Mouse (Mus musculus): Measurements from ENCODE around the gene Znrf4. TPM values are rescaled to one million over a fixed set of nuclear protein-coding genes. Genes with fewer than 3 reads are reported as not detected.

Znrf4 gene
- polyA plus RNA-seq, 1 experiment from 2014 or later, result not detected

- no peak overlapping the region for H3K27ac ChIP-seq (ENCODE audit: low read depth)
- no peak for ATAC-seq (ENCODE audit: insufficient read depth)
- H3K4me3 ChIP-seq (ENCODE audit: low read depth, low read length), result no peak overlapping the region
- H3K27me3 ChIP-seq (ENCODE audit: insufficient read depth, low read length), result no peaks in the 10 kb centered on the region
- TF ChIP-seq CTCF (IDR thresholded peaks at IDR 0.05; ENCODE audit: low read depth), result no peak
- no peak for DNase-seq
- no peaks in the 10 kb centered on the region for H3K36me3 ChIP-seq (ENCODE audit: insufficient read depth)
- no peak overlapping the region for H3K9ac ChIP-seq
- H3K4me1 ChIP-seq (ENCODE audit: insufficient read depth), result no peaks in the 10 kb centered on the region
- no peak overlapping the region for H3K4me2 ChIP-seq
- no peaks in the 10 kb centered on the region for H3K9me3 ChIP-seq (ENCODE audit: low read depth, low read length)
- WGBS, result 58% methylated on average over 1 of the region's 1 CpGs
Measured at GRCm38 (mm10) chr17:56545945-56546344, 33.7 kb upstream of the Znrf4 start.

- H3K4me1 ChIP-seq (ENCODE audit: insufficient read depth), result no peaks in the 10 kb centered on the region
- WGBS, result 66% methylated on average over 7 of the region's 7 CpGs
- H3K27ac ChIP-seq (ENCODE audit: low read depth), result no peak overlapping the region
- DNase-seq, result no peak
- H3K27me3 ChIP-seq (ENCODE audit: insufficient read depth, low read length), result no peaks in the 10 kb centered on the region
- H3K9ac ChIP-seq, result no peak overlapping the region
- ATAC-seq (ENCODE audit: insufficient read depth), result no peak
- no peak for TF ChIP-seq CTCF (IDR thresholded peaks at IDR 0.05; ENCODE audit: low read depth)
- H3K36me3 ChIP-seq (ENCODE audit: insufficient read depth), result no peaks in the 10 kb centered on the region
- no peaks in the 10 kb centered on the region for H3K9me3 ChIP-seq (ENCODE audit: low read depth, low read length)
- H3K4me3 ChIP-seq (ENCODE audit: low read depth, low read length), result no peak overlapping the region
- no peak overlapping the region for H3K4me2 ChIP-seq
Measured at GRCm38 (mm10) chr17:56544699-56545387, 32.6 kb upstream of the Znrf4 start.

GRCm38 (mm10) chr17:56543684-56544224, 31.5 kb upstream of the Znrf4 start:
- H3K9ac ChIP-seq, result no peak overlapping the region
- TF ChIP-seq CTCF (IDR thresholded peaks at IDR 0.05; ENCODE audit: low read depth), result no peak
- H3K36me3 ChIP-seq (ENCODE audit: insufficient read depth), result no peaks in the 10 kb centered on the region
- H3K9me3 ChIP-seq (ENCODE audit: low read depth, low read length), result no peaks in the 10 kb centered on the region
- H3K27me3 ChIP-seq (ENCODE audit: insufficient read depth, low read length), result no peaks in the 10 kb centered on the region
- H3K4me2 ChIP-seq, result no peak overlapping the region
- DNase-seq, result no peak
- H3K27ac ChIP-seq (ENCODE audit: low read depth), result no peak overlapping the region
- no peaks in the 10 kb centered on the region for H3K4me1 ChIP-seq (ENCODE audit: insufficient read depth)
- WGBS, result 67% methylated on average over 3 of the region's 3 CpGs
- H3K4me3 ChIP-seq (ENCODE audit: low read depth, low read length), result no peak overlapping the region
- no peak for ATAC-seq (ENCODE audit: insufficient read depth)

GRCm38 (mm10) chr17:56542736-56543135, 30.5 kb upstream of the Znrf4 start:
- WGBS, result 47% methylated on average over 8 of the region's 8 CpGs
- no peak overlapping the region for H3K4me2 ChIP-seq

GRCm38 (mm10) chr17:56540562-56540975, 28.3 kb upstream of the Znrf4 start:
- no peak for TF ChIP-seq CTCF (IDR thresholded peaks at IDR 0.05; ENCODE audit: low read depth)
- peak; percentile 63; the same call in 1 of the 2 replicates for ATAC-seq (ENCODE audit: insufficient read depth)
- H3K27ac ChIP-seq (ENCODE audit: low read depth), result no peak overlapping the region

More at GRCm38 (mm10) chr17:56542736-56543135, 30.5 kb upstream of the Znrf4 start:
- H3K9ac ChIP-seq, result no peak overlapping the region
- ATAC-seq (ENCODE audit: insufficient read depth) (no peak), DNase-seq (no peak)
- no peaks in the 10 kb centered on the region for H3K27me3 ChIP-seq (ENCODE audit: insufficient read depth, low read length)
- H3K4me3 ChIP-seq (ENCODE audit: low read depth, low read length), result no peak overlapping the region
- no peaks in the 10 kb centered on the region for H3K9me3 ChIP-seq (ENCODE audit: low read depth, low read length)
- H3K27ac ChIP-seq (ENCODE audit: low read depth), result no peak overlapping the region
- no peaks in the 10 kb centered on the region for H3K36me3 ChIP-seq (ENCODE audit: insufficient read depth)
- no peak for TF ChIP-seq CTCF (IDR thresholded peaks at IDR 0.05; ENCODE audit: low read depth)
- no peaks in the 10 kb centered on the region for H3K4me1 ChIP-seq (ENCODE audit: insufficient read depth)

GRCm38 (mm10) chr17:56537912-56538311, 25.7 kb upstream of the Znrf4 start:
- Histone ChIP-seq H3K4me3 (ENCODE audit: low read depth, low read length) (no peak overlapping the region), H3K36me3 (ENCODE audit: insufficient read depth) (no peaks in the 10 kb centered on the region), H3K9ac (no peak overlapping the region), H3K9me3 (ENCODE audit: low read depth, low read length) (no peaks in the 10 kb centered on the region), H3K27ac (ENCODE audit: low read depth) (no peak overlapping the region), H3K4me2 (no peak overlapping the region), H3K4me1 (ENCODE audit: insufficient read depth) (no peaks in the 10 kb centered on the region), H3K27me3 (ENCODE audit: insufficient read depth, low read length) (no peaks in the 10 kb centered on the region)
- ATAC-seq (ENCODE audit: insufficient read depth), result no peak
- DNase-seq, result no peak
- TF ChIP-seq CTCF (IDR thresholded peaks at IDR 0.05; ENCODE audit: low read depth), result peak; percentile 17; the same call in 1 of the 2 replicates
- 28% methylated on average over 8 of the region's 8 CpGs for WGBS

More at GRCm38 (mm10) chr17:56540562-56540975, 28.3 kb upstream of the Znrf4 start:
- no peaks in the 10 kb centered on the region for H3K27me3 ChIP-seq (ENCODE audit: insufficient read depth, low read length)
- H3K9ac ChIP-seq, result no peak overlapping the region
- no peak for DNase-seq
- H3K4me3 ChIP-seq (ENCODE audit: low read depth, low read length), result no peak overlapping the region
- no peaks in the 10 kb centered on the region for H3K4me1 ChIP-seq (ENCODE audit: insufficient read depth)
- H3K36me3 ChIP-seq (ENCODE audit: insufficient read depth), result no peaks in the 10 kb centered on the region
- no peak overlapping the region for H3K4me2 ChIP-seq
- WGBS, result 28% methylated on average over 6 of the region's 6 CpGs
- H3K9me3 ChIP-seq (ENCODE audit: low read depth, low read length), result no peaks in the 10 kb centered on the region

- Histone ChIP-seq H3K4me1 (ENCODE audit: insufficient read depth) (no peaks in the 10 kb centered on the region), H3K27ac (ENCODE audit: low read depth) (no peak overlapping the region), H3K9me3 (ENCODE audit: low read depth, low read length) (no peaks in the 10 kb centered on the region), H3K36me3 (ENCODE audit: insufficient read depth) (no peaks in the 10 kb centered on the region), H3K9ac (no peak overlapping the region), H3K27me3 (ENCODE audit: insufficient read depth, low read length) (no peaks in the 10 kb centered on the region), H3K4me2 (no peak overlapping the region), H3K4me3 (ENCODE audit: low read depth, low read length) (no peak overlapping the region)
- WGBS, result 72% methylated on average over 3 of the region's 3 CpGs
- no peak for TF ChIP-seq CTCF (IDR thresholded peaks at IDR 0.05; ENCODE audit: low read depth)
- DNase-seq (no peak), ATAC-seq (ENCODE audit: insufficient read depth) (no peak)
Measured at GRCm38 (mm10) chr17:56536874-56537273, 24.6 kb upstream of the Znrf4 start.
